Mouse (Mus musculus): Measurements from ENCODE around the gene Ensa.
"Not testable (repeated sequence)": the region's sequence is repeated elsewhere in the genome, so short reads cannot be mapped to it uniquely, and the experiment has no call there.

Ensa gene

GRCm38 (mm10) chr3:95643097-95643496, 18.3 kb downstream of the Ensa start:
- DNase-seq (ENCODE audit: low spot score in 2 of 2): peak in 1 of 2 experiments; percentile 3

DNA sequence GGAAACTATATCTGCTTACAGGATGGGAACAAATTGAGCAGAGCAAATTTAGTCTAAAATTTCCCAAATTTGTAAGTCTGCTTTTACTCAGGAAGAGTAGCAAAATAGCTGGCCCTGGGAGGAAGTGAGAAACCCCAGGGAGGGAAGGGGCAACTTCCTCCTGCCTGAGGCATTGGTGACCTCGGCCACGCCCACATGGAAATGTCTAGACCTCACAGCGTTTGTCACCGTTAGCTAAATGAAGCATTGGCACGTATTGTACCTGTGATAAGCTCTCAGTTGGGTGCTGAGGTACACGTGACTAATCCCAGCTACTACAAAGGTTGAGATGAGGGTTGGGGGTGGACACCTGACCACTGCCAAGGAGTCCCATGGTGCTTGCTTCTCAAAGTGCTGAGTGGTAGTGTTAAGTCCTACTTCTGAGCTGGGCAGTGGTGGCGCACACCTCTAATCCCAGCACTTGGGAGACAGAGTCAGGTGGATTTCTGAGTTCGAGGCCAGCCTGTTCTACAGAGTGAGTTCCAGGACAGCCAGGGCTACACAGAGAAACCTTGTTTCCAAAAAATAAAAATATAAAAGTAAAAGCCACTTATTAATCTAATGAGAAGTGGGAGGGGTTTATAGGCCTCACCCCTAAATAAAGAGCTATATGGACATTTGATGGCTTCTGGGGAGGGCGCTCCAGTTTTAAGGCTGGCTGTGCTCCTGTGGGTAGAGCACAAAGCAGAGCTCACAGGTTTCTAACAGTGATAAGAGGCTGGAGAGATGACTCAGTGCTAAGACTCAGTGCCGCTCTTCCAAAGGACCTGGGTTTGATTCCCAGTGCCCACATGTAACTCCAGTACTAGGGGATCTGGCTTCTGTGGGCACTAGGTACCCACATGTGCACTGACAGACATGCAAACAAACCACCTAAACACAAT, 20.8 kb downstream of the Ensa start:
- peak; percentile 88 to 90 for DNase-seq (ENCODE audit: low spot score in 2 of 2)

GRCm38 (mm10) chr3:95648016-95648415, 23.2 kb downstream of the Ensa start:
- no peak for DNase-seq (ENCODE audit: low spot score in 2 of 2)

- DNase-seq (ENCODE audit: low spot score in 2 of 2): peak; percentile 60 to 74
These were observed 25.7 kb downstream of the Ensa start for GRCm38 (mm10) chr3:95650276-95651032.

DNA sequence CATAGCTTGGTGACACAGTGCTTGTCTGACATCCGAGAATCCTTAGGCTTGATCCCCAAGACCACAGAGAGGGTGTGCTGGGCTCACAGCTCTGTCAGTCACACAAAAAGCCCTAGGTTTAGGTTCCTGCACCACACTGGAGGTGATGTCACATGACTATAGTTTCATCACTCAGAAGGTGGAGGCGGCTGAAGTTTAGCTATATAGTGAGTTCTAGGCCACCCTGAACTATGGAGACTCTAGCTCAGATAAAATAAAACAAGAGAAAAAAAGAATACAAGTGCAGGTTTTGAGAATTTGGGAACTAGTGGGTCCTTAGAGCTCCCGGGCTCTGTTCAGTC, 26.2 kb downstream of the Ensa start:
- no peak for DNase-seq (ENCODE audit: low spot score in 2 of 2)

- no peak for DNase-seq (ENCODE audit: low spot score in 2 of 2)
These were observed 26.8 kb downstream of the Ensa start for GRCm38 (mm10) chr3:95651391-95652203.

- DNase-seq (ENCODE audit: low spot score in 2 of 2): peak; percentile 84 to 88
These were observed 27.5 kb downstream of the Ensa start for GRCm38 (mm10) chr3:95652204-95652811.

DNA sequence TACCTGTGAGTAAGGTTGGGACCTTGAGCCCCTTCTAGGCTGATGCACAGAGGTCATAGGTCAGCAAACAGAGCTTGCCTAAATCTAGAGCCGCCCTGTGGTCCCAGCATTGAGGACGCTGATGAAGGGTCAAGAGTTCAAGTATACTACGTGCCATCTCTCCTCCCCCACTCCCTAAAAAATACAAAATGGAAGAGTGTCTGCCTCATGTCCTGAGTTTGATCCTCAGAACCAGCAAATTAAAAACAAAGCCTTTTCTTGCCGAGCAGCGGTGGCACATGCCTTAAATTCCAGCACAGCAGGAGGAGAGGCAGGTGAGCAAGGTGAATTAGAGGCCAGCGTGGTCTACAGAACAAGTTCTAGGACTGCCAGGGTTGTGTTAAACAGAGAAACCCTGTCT, 28.1 kb downstream of the Ensa start:
- no peak for DNase-seq (ENCODE audit: low spot score in 2 of 2)

DNA sequence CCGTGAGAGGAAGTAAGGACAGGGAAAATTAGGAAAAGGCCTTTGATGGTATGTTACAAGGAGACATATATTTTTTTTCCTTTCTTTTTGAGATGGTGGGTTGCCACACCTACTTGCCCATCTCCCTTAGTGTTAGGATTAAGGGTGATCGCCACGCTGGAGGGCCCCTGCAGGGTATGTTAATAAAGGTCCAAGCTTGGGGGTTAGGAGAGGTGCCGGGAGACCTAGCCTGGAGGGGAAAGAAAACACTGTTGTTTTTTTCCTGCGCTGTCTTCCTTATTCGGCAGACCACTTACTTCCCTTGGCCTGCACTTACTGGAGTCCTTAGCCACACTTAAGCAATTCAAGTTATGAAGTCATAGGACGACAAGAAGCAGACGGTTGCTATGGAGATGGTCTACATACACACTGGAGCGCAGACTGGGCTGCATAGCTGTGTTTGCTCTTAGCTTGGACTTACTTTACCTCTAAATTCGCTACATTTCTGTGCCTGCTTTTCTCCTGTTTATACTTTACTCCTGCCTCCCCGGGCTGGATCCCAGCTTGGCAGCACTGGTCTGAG, 28.8 kb downstream of the Ensa start:
- no peak for DNase-seq (ENCODE audit: low spot score in 2 of 2)

GRCm38 (mm10) chr3:95654371-95654770, 29.6 kb downstream of the Ensa start:
- DNase-seq (ENCODE audit: low spot score in 2 of 2): not testable (repeated sequence)

- DNase-seq (ENCODE audit: low spot score in 2 of 2): no peak
These were observed 30.6 kb downstream of the Ensa start for GRCm38 (mm10) chr3:95655437-95655836.

DNA sequence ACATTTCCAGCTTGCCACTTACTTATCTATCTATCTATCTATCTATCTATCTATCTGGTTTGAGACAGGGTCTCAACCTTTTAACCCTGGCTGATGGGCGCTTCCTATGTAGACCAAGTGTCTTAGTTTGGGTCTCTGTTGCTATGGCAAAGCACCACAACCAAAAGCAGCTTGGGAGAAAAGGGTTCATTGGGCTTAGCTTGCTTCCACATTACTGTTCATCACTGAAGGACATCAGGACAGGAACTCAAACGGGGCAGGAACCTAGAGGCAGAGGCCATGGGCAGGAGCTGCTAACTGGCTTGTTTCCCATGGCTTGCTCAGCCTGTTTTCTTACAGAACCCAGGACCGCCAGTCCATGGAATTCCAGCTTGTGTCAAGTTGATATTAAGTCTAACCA, 32.3 kb downstream of the Ensa start:
- DNase-seq (ENCODE audit: low spot score in 2 of 2): no peak

DNA sequence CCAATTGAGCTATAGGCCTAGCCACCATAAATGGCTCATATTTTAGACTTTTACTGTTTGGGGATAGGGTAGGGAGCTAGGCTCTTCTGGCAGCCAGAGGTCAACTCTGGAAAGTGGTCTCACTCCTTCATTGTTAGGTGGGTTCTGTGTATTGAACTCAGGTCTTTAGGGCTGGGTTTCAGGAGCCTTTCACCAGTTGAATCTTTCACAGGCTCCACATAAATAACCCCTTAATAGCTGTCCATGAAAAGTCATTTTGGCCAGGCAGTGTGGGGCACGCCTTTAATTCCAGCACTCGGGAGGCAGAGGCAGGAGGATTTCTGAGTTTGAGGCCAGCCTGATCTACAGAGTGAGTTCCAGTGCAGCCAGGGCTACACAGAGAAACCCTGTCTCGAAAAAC, 32.9 kb downstream of the Ensa start:
- no peak for DNase-seq (ENCODE audit: low spot score in 2 of 2)

DNA sequence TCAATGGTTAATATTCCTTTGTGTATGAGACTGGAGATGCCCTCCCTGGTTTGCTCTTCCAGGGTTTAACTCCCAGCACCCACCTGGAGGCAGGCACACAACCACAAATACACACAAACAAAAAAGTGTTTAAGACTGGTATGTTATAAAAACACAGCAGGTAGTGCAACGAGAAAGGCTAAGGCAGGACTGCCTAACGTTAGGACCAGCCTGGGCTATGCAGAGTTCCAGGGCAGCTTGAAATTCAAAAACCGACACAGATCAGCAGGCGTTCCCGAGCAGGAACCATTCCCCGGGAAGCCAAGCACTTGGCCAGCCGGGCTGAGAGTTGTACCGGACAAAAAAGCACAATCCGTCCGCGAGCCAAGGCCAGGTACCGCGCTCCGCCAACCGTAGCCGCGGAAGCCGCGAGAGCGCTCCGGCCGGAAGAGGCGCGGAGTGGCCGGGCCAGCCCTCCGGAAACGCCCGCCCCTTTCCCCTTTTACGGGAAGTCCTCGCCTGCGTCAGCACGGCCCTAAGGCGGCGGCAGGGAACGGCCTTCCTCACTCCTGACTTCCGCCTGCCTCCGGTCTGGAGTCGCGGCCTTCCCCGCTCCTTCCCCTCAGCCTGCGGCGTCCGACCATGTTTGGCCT, 33.6 kb downstream of the Ensa start, which contains the start of gene Mcl1:
TSS of gene Mcl1 (plus strand) at position 553 of the 632 bp plus-strand sequence.
- DNase-seq (ENCODE audit: low spot score in 2 of 2): peak; percentile 96 to 97

- peak; percentile 82 to 83 for DNase-seq (ENCODE audit: low spot score in 2 of 2)
These were observed 34.3 kb downstream of the Ensa start for GRCm38 (mm10) chr3:95658868-95659712.

DNA sequence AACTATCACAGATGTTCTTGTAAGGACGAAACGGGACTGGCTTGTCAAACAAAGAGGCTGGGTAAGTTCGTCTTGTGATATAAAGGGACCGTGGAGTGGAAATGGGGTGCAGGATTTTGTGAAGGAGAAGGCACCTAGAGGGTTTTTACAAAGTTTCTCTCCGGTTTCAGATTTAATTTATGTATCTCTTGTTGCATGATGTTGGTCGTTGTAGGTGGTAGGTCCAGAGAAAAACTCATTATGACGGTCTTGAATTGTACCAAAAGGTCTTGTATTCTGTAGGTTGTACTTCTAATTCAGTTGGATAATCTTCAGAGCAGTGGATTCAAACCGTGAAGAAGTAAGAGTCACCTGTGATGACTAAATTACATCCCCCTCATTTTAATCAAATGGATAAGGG, 35.2 kb downstream of the Ensa start:
- no peak for DNase-seq (ENCODE audit: low spot score in 2 of 2)

DNA sequence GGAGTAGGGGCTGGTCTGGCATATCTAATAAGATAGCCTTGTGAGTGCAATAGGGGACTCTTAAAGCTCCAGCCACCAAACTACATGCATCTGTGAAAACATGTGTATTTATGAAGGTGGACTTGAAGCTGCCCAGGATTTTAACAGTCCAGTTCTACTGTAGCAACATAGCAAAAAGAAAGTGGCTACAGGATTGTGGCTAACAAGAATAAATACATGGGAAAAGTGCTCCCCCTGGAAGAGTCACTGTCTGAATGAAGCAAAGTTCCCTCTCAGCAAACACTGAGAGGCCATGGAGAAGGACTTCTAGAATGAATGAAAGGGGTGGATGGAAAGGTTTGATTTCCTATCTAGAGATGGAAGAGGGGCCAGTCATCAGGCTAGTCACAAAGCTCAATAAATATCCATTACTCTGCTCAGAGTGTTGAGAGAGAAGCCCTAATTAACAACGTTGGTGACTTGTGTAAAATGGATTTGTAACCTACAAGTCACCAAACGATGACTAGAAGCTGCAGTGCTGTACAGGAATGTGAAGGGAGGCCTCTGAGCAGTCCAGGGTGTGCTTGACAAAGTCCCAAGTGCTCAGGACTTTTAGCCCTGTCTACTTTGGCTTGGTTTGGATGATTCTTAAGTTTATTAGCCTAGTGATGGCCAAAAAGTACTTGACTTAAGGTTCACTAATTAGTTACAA, 36.1 kb downstream of the Ensa start:
- no peak for DNase-seq (ENCODE audit: low spot score in 2 of 2)

GRCm38 (mm10) chr3:95661945-95662715, 37.3 kb downstream of the Ensa start:
- DNase-seq (ENCODE audit: low spot score in 2 of 2): no peak
